Mouse (Mus musculus) heart, adult 2 months (tissue): ENCODE data around the gene Krtap9-3.

Experiments used
- CTCF ChIP-seq: fragments of 200-600 bp; IDR thresholded peaks from 2 replicates; pipeline ENCODE4 v1.8.1; 2022; ENCODE audit warnings: antibody characterized with exemption, mild to moderate bottlenecking, moderate library complexity
- POLR2A ChIP-seq: fragments of 200-500 bp; IDR thresholded peaks from 2 replicates; pipeline ENCODE4 v1.6.1; 2011; ENCODE audit warnings: mild to moderate bottlenecking, low read depth, low read length, control low read depth; ENCODE audit not compliant: insufficient read depth

DNA sequence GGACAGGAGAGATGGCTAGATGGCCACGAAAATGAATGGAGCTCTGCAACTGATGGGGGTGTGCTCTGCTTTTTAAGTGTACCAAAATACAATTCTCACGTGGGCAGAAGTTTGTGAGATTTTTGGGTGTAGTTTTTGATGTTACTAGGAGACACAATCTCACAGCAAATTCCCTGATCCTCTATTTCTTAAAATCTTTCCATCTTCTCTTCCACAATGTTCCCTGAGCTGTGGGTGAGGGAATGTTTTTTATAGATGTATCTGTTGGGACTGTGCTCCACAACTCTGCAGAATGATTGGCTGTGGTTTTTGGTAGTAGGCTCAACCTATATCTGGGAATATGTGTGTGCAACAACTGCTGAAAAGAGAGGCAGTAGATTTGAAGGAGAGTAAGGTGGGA, 35.4 kb upstream of the Krtap9-3 start:
- TF ChIP-seq CTCF: no peak
- no peak for TF ChIP-seq POLR2A
